Mouse (Mus musculus) adipocyte (in vitro differentiated cells): ENCODE measurements around the gene Pam16.

ENCODE experiments used
- DNase-seq: peaks from one replicate; pipeline ENCODE4 v3.0.0-alpha.2; 2016; ENCODE audit warnings: low spot score

Pam16 gene

DNA sequence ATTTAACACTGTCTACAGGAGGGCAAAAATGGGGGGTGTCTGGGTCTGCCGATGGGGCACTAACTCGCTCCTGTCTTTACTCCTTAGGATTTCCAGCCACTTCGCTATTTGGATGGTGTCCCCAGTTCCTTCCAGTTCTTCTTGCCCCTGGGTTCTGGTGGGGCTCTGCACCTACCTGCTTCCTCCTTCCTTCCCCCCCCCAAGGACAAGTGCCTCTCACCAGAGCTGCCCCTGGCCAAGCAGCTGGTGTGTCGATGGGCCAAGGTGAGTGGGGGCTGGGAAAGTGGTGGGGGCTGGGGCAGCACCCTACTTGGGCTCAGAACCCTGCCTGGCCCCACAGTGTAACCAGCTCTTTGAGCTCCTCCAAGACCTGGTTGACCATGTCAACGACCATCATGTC is 13.6 kb downstream of the Pam16 start:
- DNase-seq, result no peak

DNA sequence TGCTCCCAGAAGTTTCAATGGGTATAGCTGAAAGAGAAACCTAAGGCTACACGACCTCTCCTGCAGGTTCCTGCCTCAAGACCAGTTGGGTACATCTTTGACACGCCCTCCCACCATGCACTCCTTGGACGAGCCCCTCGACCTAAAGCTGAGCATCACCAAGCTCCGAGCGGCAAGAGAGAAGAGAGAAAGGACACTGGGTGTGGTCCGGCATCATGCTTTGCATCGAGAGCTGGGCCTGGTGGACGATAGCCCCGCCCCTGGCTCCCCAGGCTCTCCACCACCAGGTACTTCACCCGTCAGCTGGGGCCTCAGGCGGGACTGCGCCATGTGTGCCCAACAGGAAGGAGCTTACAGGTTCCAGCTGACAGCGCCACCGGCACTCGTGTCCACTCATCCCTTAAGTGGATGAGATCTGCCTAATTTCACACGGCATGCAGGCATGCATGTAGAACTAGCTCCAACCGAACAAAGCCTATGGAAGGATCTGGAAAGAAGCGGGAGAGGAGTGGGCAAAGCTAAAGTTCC is 16.2 kb downstream of the Pam16 start:
- no peak for DNase-seq

DNA sequence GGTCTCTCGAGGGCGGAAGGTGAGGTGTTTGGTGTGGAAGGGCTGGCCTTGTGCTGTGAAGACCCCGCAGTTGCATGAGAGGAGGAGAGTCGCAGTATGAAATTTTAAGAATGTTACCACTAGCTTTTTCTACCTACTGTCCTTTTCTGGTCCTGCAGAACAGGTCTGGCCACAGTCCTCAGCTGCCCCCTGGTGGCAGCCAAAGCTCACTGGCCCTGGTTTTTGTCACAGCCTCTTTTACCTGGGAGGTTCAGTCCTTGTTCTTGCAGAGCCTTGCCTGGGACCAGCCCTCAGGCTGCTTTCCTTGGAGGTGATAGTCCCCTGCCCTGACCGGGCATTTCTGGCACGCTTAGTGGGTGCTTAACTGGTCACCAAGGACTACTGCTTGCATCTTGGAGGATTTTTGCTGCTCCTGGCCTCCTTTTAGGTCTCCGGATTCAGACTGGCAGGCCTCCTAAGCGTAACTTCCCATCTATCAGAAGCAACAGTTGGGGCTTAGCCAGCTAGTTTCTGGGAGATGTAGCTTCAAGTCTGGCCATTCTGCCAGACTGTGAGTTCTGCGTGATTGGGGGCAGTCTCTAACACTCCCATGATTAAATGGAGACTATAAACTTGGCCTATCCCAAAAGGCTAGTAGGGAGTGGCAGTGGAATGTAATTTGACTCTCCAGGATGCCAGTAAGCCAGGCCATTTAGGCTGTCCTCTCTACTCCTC is 16.8 kb downstream of the Pam16 start:
- DNase-seq, result peak; percentile 86

DNA sequence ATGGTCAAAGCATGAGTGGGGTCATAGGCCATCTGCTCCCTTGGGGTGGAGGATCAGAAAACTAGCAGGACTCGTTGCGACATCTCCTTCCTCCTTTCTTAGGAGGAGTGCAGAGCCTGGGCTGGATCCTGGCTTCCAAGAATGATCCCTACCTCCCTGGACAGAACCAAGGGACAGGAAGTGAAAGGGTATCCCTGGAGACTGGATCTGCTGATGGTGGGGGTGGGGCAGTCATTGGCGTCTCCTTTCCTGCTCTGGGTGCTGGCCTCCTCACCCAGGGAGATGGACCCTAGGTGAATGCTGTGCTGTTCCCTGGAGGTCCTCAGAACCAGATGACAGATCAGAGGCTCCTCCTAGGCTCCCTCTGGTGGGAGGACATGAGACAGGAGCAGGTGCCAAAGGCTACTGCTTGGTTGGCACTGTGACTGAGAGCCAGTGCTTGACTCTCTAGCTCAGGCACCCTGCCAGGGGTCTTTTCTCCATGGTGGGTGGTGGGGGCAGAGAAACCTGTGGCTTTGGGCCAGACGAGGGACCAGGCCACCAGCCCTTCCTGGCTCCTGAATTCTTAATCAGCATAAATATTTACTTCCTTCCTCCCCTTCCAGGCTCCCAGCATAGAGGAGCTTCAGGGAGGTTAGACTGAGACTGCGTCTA is 18.2 kb downstream of the Pam16 start:
- peak; percentile 42 for DNase-seq

DNA sequence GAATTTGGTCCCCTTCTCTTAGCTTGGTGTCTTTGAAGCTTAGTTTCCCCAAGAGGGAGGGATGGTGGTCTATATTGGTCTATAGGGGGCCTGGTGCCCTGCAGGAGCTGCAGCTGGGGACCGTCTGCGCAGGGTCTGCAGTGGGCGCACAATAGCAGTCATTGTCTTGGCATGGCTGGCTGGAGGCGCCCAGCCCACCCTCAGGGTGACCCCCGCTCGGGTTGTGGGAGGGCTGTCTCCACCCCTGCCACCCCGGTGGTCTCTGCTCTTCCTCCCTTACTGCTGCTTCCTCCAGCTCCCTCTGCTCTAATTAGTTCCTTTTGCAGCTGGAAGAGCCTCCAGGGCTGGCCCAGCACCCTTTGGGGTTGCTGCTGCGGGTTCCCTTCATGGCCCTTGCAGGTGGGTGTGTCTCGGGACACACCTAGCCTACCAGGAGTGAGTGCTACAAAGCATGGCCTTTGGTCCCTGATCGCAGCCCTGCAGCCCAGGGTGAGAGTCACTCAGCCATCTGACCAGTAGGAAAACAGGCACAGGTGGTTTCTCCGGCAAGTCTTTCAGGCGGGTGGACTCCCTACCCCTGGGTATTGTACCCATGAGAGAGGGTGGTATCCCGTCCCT is 19.2 kb downstream of the Pam16 start:
- DNase-seq, result no peak

- no peak for DNase-seq
These were observed 20.4 kb downstream of the Pam16 start for GRCm38 (mm10) chr16:4604293-4604837.

- DNase-seq, result no peak
These were observed 21.3 kb downstream of the Pam16 start for GRCm38 (mm10) chr16:4603453-4603837.

- no peak for DNase-seq
These were observed 21.9 kb downstream of the Pam16 start for GRCm38 (mm10) chr16:4602766-4603452.

DNA sequence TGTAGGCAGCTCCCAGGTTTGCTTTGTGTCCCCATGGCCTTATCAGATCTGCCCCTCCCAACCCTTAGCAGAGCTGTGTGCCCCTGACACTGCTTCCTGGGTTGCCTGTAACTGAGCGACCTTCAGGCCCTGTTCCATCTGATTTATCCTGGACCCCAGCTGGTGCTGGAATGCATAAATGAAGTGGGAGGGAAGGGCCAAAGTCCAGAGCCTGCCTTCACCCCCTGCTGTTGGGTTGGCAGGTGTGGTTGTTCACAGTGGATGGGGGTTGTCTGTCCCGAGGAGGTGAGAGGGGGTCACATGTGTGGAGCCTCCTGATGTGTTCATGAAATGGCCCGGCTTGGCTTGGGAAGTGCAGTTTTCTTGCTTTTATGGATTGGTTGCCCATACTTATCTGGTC is 22.6 kb downstream of the Pam16 start:
- DNase-seq, result no peak

DNA sequence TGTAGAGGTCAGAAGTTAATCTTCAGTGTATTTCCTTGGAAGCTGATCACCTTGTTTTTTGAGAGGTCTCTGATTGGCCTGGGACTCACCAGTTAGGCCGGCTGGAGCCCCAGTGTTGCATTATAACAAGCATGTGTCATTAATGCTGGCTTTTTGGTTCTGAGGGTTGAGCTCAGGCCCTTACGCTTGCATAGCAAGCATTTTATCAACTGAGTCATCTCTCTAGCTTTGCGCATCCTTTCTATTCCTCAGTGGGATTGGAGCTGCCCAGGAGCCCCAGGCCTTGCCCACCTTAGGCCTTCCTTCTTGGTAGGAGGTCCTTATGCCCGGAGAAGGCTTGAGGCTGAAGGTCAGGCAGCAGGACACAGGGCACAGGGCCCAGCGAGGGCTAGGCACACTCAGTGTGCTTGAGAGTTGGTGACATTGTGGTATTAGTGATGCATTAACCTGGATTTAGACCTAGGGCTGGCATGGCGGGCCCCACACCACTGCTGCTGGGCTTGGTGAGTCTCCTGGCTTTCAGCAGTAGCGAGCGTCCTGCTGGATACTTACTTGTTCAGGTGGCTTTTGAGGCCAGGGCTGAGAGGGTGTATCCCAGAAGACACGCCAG is 24.0 kb downstream of the Pam16 start:
- DNase-seq, result no peak

DNA sequence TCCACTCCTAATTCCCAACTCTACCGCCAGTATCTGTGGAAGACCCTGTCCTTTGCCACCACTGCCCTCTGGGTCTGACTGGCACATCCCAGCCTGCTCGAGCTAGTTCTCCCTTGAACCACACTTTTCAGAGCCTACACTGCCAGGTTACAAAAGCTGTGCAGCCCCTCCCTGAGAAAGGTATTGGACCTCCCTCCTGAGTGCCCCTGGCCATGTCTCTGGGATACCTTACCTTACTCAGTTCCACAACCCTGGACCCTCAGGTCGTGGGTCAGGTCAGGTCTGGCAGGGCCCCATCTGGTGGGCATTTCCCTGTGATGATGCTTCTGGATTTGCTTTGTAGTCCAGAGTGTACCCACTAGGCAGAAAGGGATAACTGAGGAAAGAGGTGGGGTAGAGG is 25.2 kb downstream of the Pam16 start:
- DNase-seq, result no peak

GRCm38 (mm10) chr16:4598891-4599543 is 25.8 kb downstream of the Pam16 start:
- DNase-seq, result no peak

GRCm38 (mm10) chr16:4598041-4598440 is 26.7 kb downstream of the Pam16 start:
- no peak for DNase-seq

- DNase-seq, result peak; percentile 38
These were observed 27.5 kb downstream of the Pam16 start for GRCm38 (mm10) chr16:4597296-4597695.

DNA sequence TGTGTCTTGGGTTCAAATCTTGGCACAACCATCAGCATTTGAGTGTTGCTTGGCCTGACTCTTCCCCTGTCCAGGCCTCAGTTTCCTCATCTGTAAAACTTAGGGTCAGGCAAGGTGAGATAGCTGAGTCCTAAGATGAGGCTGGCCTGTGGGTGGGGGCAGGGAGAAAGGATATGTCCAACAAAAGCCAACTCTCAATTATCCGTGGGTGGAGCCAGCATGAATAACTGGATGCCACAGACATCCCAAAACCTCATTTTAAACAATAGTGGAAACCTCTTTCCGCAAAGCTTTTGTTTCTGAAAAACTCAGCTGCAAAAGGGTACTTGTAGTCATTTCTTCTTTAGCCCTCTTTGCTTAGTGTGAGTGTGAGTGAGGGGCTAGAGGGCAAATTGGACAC is 28.0 kb downstream of the Pam16 start:
- DNase-seq, result no peak

GRCm38 (mm10) chr16:4596141-4596728 is 28.6 kb downstream of the Pam16 start:
- DNase-seq, result peak; percentile 59

DNA sequence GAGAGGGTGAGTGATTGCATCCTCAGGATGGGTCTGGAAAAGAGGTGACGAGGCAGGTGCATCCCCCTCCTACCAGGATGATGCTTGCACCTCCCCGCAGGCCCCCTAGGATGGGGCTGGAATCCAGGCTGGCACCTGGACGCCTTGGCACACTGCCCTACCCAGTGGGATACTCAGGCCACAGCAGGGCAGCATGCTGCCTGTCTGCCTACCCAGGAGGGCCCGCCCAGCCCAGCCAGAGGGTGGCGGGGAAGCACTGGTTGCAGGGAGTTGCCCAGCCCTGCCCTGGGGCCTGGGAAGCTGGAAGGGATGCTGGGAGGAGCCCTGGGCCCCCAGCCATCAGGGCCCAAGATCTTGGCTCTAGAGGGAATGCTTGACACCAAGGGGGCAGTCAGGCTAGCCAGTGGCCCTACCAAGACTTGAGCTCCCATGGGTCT is 29.2 kb downstream of the Pam16 start:
- DNase-seq, result peak; percentile 59

- DNase-seq, result no peak
These were observed 29.8 kb downstream of the Pam16 start for GRCm38 (mm10) chr16:4594814-4595526.

GRCm38 (mm10) chr16:4593971-4594813 is 30.6 kb downstream of the Pam16 start, which contains the start of gene Glis2:
Gene Glis2, plus strand, starts transcription at chr16:4594713.
- peak; percentile 59 for DNase-seq
